Mouse (Mus musculus): ENCODE results near the gene Rpl5.
A peak's percentile ranks its signal among the peaks of the same experiment; 100 is the strongest.

- TF ChIP-seq POLR2A (IDR thresholded peaks at IDR 0.05; ENCODE audit: borderline replicate concordance, insufficient read depth, low read length) (no peak), CTCF (IDR thresholded peaks at IDR 0.05; ENCODE audit: borderline replicate concordance, insufficient read depth, low read depth, low read length) (peak; percentile 59)
These were observed 21.3 kb downstream of the Rpl5 start for GRCm38 (mm10) chr5:107921400-107922252.
